Mouse (Mus musculus) gastrocnemius, postnatal 36 days (tissue): ENCODE measurements around the gene Mfsd10. TPM values are rescaled to one million over a fixed set of nuclear protein-coding genes. Genes with fewer than 3 reads are reported as not detected.
A peak's percentile ranks its signal among the peaks of the same experiment; 100 is the strongest.

ENCODE experiments used
- DNase-seq, 2 experiments: peaks; one replicate each; pipeline ENCODE4 v3.0.0; 2022
- intact Hi-C: fragments of 180-260 bp; cut with DNase I; formaldehyde crosslinking; loops from one replicate; pipeline ENCODE4 v1.15.1; 2025
- long read RNA-seq, 2 experiments: library from polyadenylated mRNA; stranded (forward); transcript quantifications; one replicate each; pipeline ENCODE4 v2.0.0; 2021
- total RNA-seq, 2 experiments: library from RNA; stranded (reverse); gene quantifications; 2 replicates each; pipeline ENCODE4 v1.2.3; 2021

Mfsd10 gene
- total RNA-seq, result 1 to 10 TPM; 3.2 to 4.2 TPM
- long read RNA-seq, experiment 1, partial matches to known transcripts, result 0 of 4 reads
- long read RNA-seq, experiment 1, other reads (novel, unspliced or antisense), result 3 of 4 reads
- long read RNA-seq, experiment 2, partial matches to known transcripts, result 0 of 5 reads
- long read RNA-seq, experiment 2, other reads (novel, unspliced or antisense), result 2 of 5 reads

- intact Hi-C loops, result loop anchor here (5.0 kb wide), 2 partner anchors 89 to 114 kb away; no protein-coding TSS in a partner anchor
These were observed at the start of gene Mfsd10 for GRCm38 (mm10) chr5:34636481-34637287. Mfsd10 (minus strand) TSS chr5:34637212.

GRCm38 (mm10) chr5:34670280-34670679, 33.3 kb upstream of the Mfsd10 start:
- intact Hi-C loops, result no loop called here
- DNase-seq, result no peak

More at GRCm38 (mm10) chr5:34636481-34637287, at the start of gene Mfsd10:
- DNase-seq, result peak; percentile 63 to 77

DNA sequence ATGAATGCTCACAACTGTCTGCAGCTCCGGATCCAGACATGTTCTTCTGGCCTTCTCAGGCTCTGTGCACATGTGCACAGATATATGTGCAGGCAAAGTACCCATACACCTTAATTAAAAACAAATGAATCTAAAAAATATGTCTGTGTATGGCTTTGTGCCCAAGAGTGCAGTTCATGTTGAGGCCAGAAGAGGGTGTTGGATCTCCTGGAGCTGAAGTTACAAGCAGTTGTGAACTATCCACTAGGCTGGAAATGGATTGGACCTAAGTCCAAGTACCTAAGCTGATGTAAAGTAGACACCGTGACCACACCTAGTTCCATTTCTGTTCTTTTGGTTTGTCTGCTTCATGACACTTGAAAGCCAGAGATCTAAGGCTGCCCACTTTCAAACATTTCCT, 32.5 kb upstream of the Mfsd10 start:
- DNase-seq, result no peak
- intact Hi-C loops, result no loop called here

- intact Hi-C loops, result no loop called here
- DNase-seq, result no peak
These were observed 26.2 kb upstream of the Mfsd10 start for GRCm38 (mm10) chr5:34663231-34663630.

DNA sequence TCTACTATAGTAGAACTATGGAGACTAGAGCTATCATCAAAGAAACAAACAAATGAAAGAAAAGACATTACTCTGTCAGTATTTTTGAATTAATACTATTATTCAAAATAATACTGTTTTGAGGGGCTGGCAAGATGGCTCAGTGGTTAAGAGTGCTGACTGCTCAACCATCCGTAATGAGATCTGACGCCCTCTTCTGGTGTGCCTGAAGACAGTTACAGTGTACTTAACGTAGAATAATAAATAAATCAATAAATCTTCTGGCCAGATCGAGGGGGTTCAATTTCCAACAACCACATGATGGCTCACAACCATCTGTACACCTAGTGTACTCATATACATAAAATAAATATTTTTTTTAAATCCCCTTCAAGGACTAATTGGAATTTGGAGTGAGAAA, 24.9 kb upstream of the Mfsd10 start:
- no peak for DNase-seq
- intact Hi-C loops, result no loop called here

DNA sequence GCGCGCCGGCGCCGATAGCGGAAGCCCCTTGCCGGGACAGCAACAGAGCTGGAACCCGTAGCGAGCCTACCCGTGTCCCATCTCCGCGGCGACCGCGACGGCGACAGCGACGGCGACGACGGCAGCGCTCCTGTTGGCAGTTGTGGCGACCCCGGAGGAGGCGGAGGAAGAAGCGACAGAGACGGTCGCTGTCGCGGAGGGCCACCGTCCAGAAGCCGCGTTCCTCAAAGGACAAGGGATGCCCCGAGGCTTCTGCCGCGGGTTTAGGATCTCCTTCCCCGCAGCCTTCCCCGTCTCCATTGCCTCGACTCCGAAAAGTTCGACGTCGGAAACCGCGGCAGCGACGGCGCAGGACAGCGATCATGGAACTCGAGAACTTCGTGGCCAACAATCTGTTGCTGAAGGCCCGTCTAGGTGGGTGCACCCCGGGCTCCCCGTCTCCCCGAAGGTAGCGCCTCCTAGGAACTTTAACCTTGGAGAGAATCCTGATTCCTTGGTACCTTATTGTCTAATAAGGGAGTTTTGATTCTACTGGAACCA, 23.6 kb upstream of the Mfsd10 start:
- no peak for DNase-seq
- intact Hi-C loops, result no loop called here

DNA sequence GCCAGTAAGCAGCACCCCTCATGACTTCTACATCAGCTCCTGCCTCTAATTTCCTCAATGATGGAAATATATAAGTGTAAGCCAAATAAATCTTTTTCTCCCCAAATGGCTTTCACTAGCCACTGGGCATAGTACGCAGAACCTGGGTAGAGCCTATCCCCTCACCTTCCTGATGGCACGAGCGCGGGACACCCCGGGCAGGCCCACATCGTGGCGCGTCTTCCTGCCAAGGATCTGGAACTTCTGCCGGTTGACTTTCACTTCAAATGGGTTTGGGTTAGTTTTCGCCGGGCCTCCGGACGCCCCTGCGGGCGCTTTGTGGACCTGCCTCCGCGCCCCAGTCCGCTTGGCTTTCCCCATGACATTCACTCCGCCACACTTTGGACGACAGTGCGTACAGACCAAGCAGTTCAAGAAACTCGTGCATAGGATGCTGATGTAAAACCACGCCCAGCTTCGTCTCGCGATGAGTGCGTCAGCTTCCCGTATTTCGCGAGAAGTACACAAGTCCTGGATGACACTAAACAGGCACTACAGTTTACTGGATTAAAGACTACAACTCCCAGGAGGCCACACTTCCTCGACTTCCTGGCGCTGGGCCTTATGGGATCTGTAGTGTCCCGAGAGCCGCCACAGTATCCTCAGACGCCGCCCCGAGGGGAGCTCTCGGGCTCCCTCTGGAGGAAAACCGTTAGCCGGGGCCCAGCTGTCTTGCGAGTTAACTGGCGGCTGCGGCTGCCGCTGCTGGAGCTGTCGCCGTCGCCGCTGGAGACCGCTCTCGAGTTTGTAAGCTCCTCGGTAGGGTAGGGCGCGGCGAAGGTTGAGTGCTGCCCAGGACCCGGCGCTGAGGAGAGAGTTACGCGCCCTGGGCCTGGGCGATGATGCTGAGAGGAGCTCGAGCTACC, 22.9 kb upstream of the Mfsd10 start, which contains the start of the genes Nop14 and Grk4:
Nop14 (minus strand) TSS at position 463 of the 905 bp plus-strand sequence.
Grk4 (plus strand) TSS at position 694 of the 905 bp plus-strand sequence.
- intact Hi-C loops, result no loop called here
- DNase-seq, result peak; percentile 98 to 99

- intact Hi-C loops, result no loop called here
- DNase-seq, result no peak
These were observed 20.5 kb upstream of the Mfsd10 start for GRCm38 (mm10) chr5:34657556-34657955.

DNA sequence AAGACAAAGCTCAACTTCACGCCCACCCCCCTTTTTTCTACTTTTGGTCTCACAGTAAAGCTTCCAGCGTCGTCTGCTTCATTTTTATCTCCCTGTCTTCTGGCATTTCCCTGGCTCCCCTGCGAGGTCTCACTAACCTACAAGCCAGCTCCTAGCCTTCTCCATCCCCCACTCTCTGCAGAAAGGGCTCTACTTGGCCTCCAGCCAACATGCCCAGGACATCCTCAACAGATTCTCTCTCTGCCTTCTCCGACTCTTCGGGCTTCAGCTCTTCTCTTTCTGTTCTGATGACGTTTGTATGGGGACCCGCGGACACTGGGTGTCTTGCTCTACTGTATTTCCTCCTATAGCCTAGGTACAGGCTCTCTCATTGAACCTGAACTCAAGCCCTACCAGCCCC, 17.9 kb upstream of the Mfsd10 start:
- no peak for DNase-seq
- intact Hi-C loops, result no loop called here

- intact Hi-C loops, result no loop called here
These were observed 15.9 kb upstream of the Mfsd10 start for GRCm38 (mm10) chr5:34652961-34653360.

DNA sequence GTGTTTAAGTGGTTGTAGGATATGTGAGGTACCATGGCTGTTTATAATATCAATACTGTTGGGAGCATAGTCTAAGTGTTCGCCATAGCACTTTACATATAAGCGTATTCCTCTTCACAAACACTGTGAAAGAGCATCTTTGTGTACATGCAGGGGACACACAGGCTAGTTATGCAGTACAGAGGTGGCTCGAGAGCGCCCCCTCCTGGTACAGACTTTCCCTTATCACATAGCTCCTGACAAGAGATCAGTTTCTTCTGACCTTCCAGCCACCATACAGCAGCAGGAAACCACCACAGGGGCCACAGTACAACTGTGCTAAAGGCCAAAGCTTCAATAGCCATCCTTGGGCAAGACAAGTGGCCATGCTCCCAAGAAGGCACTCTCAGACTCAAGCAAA, 10.6 kb upstream of the Mfsd10 start:
- DNase-seq, result peak; percentile 40 to 57
- intact Hi-C loops, result loop anchor here (10.0 kb wide), 1 partner anchor 463 kb away; the partner anchor contains the start of gene Mxd4

More at GRCm38 (mm10) chr5:34652961-34653360, 15.9 kb upstream of the Mfsd10 start:
- DNase-seq, result no peak

GRCm38 (mm10) chr5:34642932-34643331, 5.9 kb upstream of the Mfsd10 start:
- peak in 1 of 2 experiments; percentile 19 for DNase-seq
- intact Hi-C loops, result loop anchor here (10.0 kb wide), 1 partner anchor 458 kb away; the partner anchor contains the start of gene Mxd4

DNA sequence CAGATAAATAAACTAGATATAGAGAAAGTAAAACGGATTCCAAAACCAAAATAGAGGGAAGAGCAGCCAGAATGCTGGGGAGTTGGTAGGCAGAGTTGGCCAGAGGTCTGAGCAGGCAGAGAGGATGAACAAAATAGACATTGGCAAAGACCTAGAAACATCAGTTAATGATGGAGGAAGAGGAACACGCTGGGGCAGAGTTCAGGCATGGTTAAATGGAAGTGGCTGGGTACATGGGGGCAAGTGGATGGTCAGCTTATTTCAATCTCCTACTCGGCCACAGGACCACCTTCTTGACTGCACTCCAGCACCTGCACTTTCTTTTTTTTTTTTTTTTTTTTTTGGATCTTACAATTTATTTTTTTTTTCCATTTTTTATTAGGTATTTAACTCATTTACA, 5.0 kb upstream of the Mfsd10 start:
- intact Hi-C loops, result loop anchor here (10.0 kb wide), 1 partner anchor 457 kb away; the partner anchor contains the start of gene Mxd4
- no peak for DNase-seq

GRCm38 (mm10) chr5:34637591-34638156, 662 bp upstream of the Mfsd10 start:
- intact Hi-C loops, result loop anchor here (5.0 kb wide), 2 partner anchors 90 to 115 kb away; no protein-coding TSS in a partner anchor
- DNase-seq, result no peak

GRCm38 (mm10) chr5:34635665-34636192, 1.3 kb downstream of the Mfsd10 start:
- intact Hi-C loops, result loop anchor here (5.0 kb wide), 2 partner anchors 88 to 113 kb away; no protein-coding TSS in a partner anchor
- no peak for DNase-seq

- DNase-seq, result no peak
- intact Hi-C loops, result loop anchor here (5.0 kb wide), 2 partner anchors 88 to 113 kb away; no protein-coding TSS in a partner anchor
These were observed 2.1 kb downstream of the Mfsd10 start for GRCm38 (mm10) chr5:34634746-34635400.

DNA sequence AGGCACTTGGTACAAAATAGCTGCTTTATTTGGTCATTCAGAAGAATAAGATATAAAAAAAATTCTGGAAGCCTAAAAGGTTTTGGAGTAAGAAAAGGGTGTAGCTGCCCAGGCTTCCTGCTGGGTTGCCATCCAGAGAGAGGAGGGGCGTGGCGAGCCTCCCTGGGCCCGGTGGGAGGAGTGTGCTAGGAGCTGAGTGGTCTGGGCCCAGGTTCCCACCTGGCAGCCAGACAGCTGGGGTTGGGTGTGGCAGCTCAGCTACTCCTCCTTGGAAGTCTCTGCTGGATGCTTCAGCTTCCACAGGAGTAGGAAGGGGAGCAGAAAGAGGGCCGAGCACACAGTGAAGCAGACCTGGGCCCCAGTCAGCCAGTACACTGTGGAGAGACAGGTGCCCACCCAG, 3.4 kb downstream of the Mfsd10 start:
- intact Hi-C loops, result no loop called here
- peak; percentile 43 to 56 for DNase-seq

GRCm38 (mm10) chr5:34632996-34633395, 4.0 kb downstream of the Mfsd10 start:
- intact Hi-C loops, result no loop called here
- DNase-seq, result no peak

- no peak for DNase-seq
- intact Hi-C loops, result no loop called here
These were observed 27.0 kb downstream of the Mfsd10 start for GRCm38 (mm10) chr5:34609966-34610365.
